Mouse (Mus musculus): ENCODE data around the gene Mical1. TPM values are rescaled to one million over a fixed set of nuclear protein-coding genes. Genes with fewer than 3 reads are reported as not detected.

Mical1 gene
- total RNA-seq, 1 experiment, result 35.3 TPM

- no peak for DNase-seq (ENCODE audit: low read depth, low spot score)
- in situ Hi-C loops (cut with MboI; ENCODE audit: low sequenced_read_pairs in 2 of 2, unreplicated experiment in 2 of 2), result no loop called here
- no peak overlapping the region for H3K9ac ChIP-seq (ENCODE audit: insufficient read depth, low read depth, low read length, poor library complexity, severe bottlenecking)
- H3K4me3 ChIP-seq (ENCODE audit: insufficient read depth in 1 of 2, low read depth in 1 of 2, low read length in 2 of 2, poor library complexity in 1 of 2, severe bottlenecking in 1 of 2), result no peak overlapping the region
- H3K27ac ChIP-seq (ENCODE audit: insufficient read depth, low read depth, low read length, poor library complexity, severe bottlenecking), result no peak overlapping the region
- H3K36me3 ChIP-seq (ENCODE audit: control insufficient read depth, insufficient read depth, low read length, poor library complexity, severe bottlenecking), result peaks cover 5% of the 10 kb centered on the region; the same call in 1 of the 2 replicates
- H3K4me1 ChIP-seq (ENCODE audit: control insufficient read depth in 2 of 2, insufficient read depth in 2 of 2, low read length in 2 of 2, poor library complexity in 1 of 2), result peaks cover 6 to 8% of the 10 kb centered on the region in 2 experiments; a peak in 1 of 4 replicates
- no peaks in the 10 kb centered on the region for H3K9me3 ChIP-seq (ENCODE audit: control insufficient read depth, insufficient read depth, low read depth, low read length)
- TF ChIP-seq MAFK (IDR thresholded peaks at IDR 0.05; ENCODE audit: insufficient read depth, low read depth, low read length) (no peak), CHD2 (IDR thresholded peaks at IDR 0.05; ENCODE audit: low read depth, low read length) (no peak), ZC3H11A (IDR thresholded peaks at IDR 0.05; ENCODE audit: borderline replicate concordance, low read depth, low read length) (no peak), ZNF384 (IDR thresholded peaks at IDR 0.05; ENCODE audit: low read depth, low read length) (no peak), HCFC1 (IDR thresholded peaks at IDR 0.05; ENCODE audit: borderline replicate concordance, insufficient read depth, low read length) (no peak)
Measured at GRCm38 (mm10) chr10:41448216-41448615, 27.9 kb upstream of the Mical1 start.

GRCm38 (mm10) chr10:41449684-41450083 lies 26.4 kb upstream of the Mical1 start:
- H3K27ac ChIP-seq (ENCODE audit: insufficient read depth, low read depth, low read length, poor library complexity, severe bottlenecking), result peak overlapping the region; percentile 77; the same call in 1 of the 2 replicates

GRCm38 (mm10) chr10:41450137-41450670 lies 25.9 kb upstream of the Mical1 start, which contains the start of gene Zbtb24:
Zbtb24 (plus strand) TSS chr10:41450383.
- Histone ChIP-seq H3K9ac (ENCODE audit: insufficient read depth, low read depth, low read length, poor library complexity, severe bottlenecking) (peak within 1 kb of the TSS; percentile 94), H3K4me3 (ENCODE audit: insufficient read depth in 1 of 2, low read depth in 1 of 2, low read length in 2 of 2, poor library complexity in 1 of 2, severe bottlenecking in 1 of 2) (peak within 1 kb of the TSS; percentile 85 to 98), H3K9me3 (ENCODE audit: control insufficient read depth, insufficient read depth, low read depth, low read length) (no peaks in the 10 kb centered on the region), H3K27ac (ENCODE audit: insufficient read depth, low read depth, low read length, poor library complexity, severe bottlenecking) (peak within 1 kb of the TSS; percentile 77), H3K4me1 (ENCODE audit: control insufficient read depth in 2 of 2, insufficient read depth in 2 of 2, low read length in 2 of 2, poor library complexity in 1 of 2) (peaks cover 6 to 8% of the 10 kb centered on the region in 2 experiments; a peak in 1 of 4 replicates), H3K36me3 (ENCODE audit: control insufficient read depth, insufficient read depth, low read length, poor library complexity, severe bottlenecking) (peaks cover 8% of the 10 kb centered on the region; the same call in 1 of the 2 replicates)
- TF ChIP-seq CHD2 (IDR thresholded peaks at IDR 0.05; ENCODE audit: low read depth, low read length), result no peak; the same call in 1 of the 2 replicates
- TF ChIP-seq HCFC1 (IDR thresholded peaks at IDR 0.05; ENCODE audit: borderline replicate concordance, insufficient read depth, low read length), result peak; percentile 72
- in situ Hi-C loops (cut with MboI; ENCODE audit: low sequenced_read_pairs in 2 of 2, unreplicated experiment in 2 of 2), result no loop called here
- peak; percentile 97 for DNase-seq (ENCODE audit: low read depth, low spot score)

More at GRCm38 (mm10) chr10:41449684-41450083, 26.4 kb upstream of the Mical1 start:
- peaks cover 6 to 8% of the 10 kb centered on the region in 2 experiments; a peak in 1 of 4 replicates for H3K4me1 ChIP-seq (ENCODE audit: control insufficient read depth in 2 of 2, insufficient read depth in 2 of 2, low read length in 2 of 2, poor library complexity in 1 of 2)
- in situ Hi-C loops (cut with MboI; ENCODE audit: low sequenced_read_pairs in 2 of 2, unreplicated experiment in 2 of 2), result no loop called here
- no peak for DNase-seq (ENCODE audit: low read depth, low spot score)
- TF ChIP-seq CHD2 (IDR thresholded peaks at IDR 0.05; ENCODE audit: low read depth, low read length) (peak; percentile 27; the same call in 1 of the 2 replicates), ZC3H11A (IDR thresholded peaks at IDR 0.05; ENCODE audit: borderline replicate concordance, low read depth, low read length) (no peak)
- H3K36me3 ChIP-seq (ENCODE audit: control insufficient read depth, insufficient read depth, low read length, poor library complexity, severe bottlenecking), result peaks cover 5% of the 10 kb centered on the region; the same call in 1 of the 2 replicates
- peak overlapping the region; percentile 72 for H3K9ac ChIP-seq (ENCODE audit: insufficient read depth, low read depth, low read length, poor library complexity, severe bottlenecking)
- peak overlapping the region; percentile 80 to 85 for H3K4me3 ChIP-seq (ENCODE audit: insufficient read depth in 1 of 2, low read depth in 1 of 2, low read length in 2 of 2, poor library complexity in 1 of 2, severe bottlenecking in 1 of 2)
- no peaks in the 10 kb centered on the region for H3K9me3 ChIP-seq (ENCODE audit: control insufficient read depth, insufficient read depth, low read depth, low read length)

- Histone ChIP-seq H3K4me1 (ENCODE audit: control insufficient read depth in 2 of 2, insufficient read depth in 2 of 2, low read length in 2 of 2, poor library complexity in 1 of 2) (peaks cover 2 to 5% of the 10 kb centered on the region in 2 experiments; a peak in 1 of 4 replicates), H3K9me3 (ENCODE audit: control insufficient read depth, insufficient read depth, low read depth, low read length) (no peaks in the 10 kb centered on the region), H3K4me3 (ENCODE audit: insufficient read depth in 1 of 2, low read depth in 1 of 2, low read length in 2 of 2, poor library complexity in 1 of 2, severe bottlenecking in 1 of 2) (peak overlapping the region; percentile 85 to 98), H3K36me3 (ENCODE audit: control insufficient read depth, insufficient read depth, low read length, poor library complexity, severe bottlenecking) (peaks cover 10% of the 10 kb centered on the region; the same call in 1 of the 2 replicates), H3K27ac (ENCODE audit: insufficient read depth, low read depth, low read length, poor library complexity, severe bottlenecking) (no peak overlapping the region), H3K9ac (ENCODE audit: insufficient read depth, low read depth, low read length, poor library complexity, severe bottlenecking) (peak overlapping the region; percentile 94)
- TF ChIP-seq ZNF384 (IDR thresholded peaks at IDR 0.05; ENCODE audit: low read depth, low read length), result peak; percentile 84
- TF ChIP-seq MAFK (IDR thresholded peaks at IDR 0.05; ENCODE audit: insufficient read depth, low read depth, low read length), result no peak
- in situ Hi-C loops (cut with MboI; ENCODE audit: low sequenced_read_pairs in 2 of 2, unreplicated experiment in 2 of 2), result no loop called here
- DNase-seq (ENCODE audit: low read depth, low spot score), result no peak
Measured at GRCm38 (mm10) chr10:41450780-41451522, 25.2 kb upstream of the Mical1 start.
